Mouse (Mus musculus) cerebellum, adult 11 months (tissue): ENCODE results near the gene Rpl21.
"Not testable (repeated sequence)": the region's sequence is repeated elsewhere in the genome, so short reads cannot be mapped to it uniquely, and the experiment has no call there.

ENCODE experiments used
- DNase-seq: peaks from one replicate; pipeline ENCODE4 v3.0.0; 2022

Rpl21 gene

DNA sequence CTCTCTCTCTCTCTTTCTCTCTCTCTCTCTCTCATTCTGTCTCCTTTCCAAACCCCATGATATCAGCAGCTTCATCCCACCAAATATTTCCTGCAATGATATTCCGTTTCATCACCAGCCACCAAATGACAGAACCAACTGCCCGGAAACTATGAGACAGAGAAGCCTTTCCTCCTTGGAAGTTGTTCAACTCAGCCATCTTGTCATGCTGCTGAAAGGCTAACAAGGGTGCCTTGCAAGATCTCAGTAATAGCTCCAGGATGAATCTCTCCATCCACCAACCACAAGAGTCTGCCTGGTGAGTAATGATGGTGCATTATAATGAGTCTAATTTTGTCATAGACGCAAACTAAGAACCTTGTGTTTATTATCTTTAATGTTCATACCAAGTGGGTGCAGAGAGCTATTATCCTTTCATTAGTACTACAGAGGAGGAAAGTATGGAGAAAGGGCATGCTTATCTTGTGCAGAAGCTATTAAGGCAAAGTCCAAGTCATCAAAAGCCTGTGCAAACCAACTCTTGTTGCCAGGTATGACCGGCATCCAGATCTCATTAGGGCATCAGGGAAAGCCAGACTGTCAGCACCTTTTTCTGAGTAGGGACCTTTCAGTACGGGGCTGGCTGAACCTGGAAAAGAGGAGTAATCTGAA lies 40.4 kb downstream of the Rpl21 start:
- DNase-seq, result no peak

DNA sequence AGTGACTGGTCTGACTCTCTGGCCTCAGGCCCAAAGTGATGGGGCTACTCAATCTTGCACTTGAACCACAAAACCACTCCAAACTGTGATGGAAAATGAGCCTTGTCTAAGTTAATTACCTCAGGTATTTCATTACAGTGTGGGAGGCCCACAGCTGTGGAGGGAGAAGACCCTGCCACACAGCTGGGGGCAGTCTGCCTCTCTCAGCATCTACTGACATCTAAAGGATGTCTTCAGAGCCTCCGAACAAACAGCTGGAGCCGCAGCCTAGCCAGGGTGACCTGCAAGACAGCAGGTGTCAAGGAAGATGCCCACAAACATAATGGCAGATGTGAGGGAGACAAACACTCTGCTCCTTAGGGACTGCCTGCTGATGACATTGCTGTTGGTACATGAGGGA lies 43.3 kb downstream of the Rpl21 start:
- DNase-seq, result no peak

DNA sequence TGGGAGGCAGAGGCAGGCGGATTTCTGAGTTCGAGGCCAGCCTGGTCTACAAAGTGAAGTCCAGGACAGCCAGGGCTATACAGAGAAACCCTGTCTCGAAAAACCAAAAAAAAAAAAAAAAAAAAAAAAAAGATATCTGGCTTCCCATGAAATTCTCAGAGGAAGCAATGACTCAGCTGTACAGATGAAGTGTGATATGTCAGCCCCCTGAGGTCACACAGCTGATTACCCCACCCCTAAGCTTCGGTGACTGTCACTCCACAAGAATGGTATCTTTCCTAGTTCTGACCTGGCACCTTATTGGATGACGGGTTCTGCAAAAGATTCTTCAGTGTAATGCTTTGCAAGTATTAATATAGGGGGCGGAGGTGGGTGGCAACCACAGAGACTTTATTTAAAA lies 45.2 kb downstream of the Rpl21 start:
- not testable (repeated sequence) for DNase-seq

DNA sequence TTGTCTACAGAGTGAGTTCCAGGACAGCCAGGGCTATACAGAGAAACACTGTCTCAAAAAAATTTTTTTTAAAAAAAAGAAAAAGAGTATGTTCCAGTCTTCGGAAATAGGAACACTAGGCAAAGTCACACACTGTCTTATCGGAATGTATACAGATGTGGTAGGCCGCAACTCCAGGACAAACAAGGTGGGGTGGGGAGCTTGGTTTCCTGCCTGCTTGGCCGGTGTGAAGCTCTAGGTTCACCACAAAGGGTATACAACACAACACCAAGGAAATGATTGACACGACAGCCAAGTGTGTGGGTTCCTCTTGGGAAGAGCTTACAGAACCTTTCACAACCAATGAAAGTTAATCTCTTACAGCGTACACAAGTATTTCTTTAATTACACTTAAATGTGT lies 49.6 kb downstream of the Rpl21 start:
- DNase-seq, result no peak

DNA sequence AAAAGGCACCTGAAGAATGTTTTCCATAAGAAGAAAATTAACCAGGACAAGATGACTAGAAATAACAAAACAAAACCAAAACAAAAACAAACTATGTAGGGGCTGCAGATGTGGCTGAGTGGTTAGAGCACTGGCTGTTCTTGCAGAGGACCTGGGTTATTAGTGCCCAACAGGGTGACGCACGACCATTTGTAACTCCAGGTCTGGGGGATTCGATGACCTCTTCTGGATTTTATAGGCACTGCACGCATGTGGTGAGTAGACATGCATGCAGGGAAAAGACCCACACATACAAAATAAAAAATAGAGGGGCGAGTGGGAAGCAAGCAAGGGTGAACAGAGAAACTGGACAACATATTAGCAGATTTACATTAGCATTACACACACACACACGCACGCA lies 50.4 kb downstream of the Rpl21 start:
- DNase-seq, result no peak

DNA sequence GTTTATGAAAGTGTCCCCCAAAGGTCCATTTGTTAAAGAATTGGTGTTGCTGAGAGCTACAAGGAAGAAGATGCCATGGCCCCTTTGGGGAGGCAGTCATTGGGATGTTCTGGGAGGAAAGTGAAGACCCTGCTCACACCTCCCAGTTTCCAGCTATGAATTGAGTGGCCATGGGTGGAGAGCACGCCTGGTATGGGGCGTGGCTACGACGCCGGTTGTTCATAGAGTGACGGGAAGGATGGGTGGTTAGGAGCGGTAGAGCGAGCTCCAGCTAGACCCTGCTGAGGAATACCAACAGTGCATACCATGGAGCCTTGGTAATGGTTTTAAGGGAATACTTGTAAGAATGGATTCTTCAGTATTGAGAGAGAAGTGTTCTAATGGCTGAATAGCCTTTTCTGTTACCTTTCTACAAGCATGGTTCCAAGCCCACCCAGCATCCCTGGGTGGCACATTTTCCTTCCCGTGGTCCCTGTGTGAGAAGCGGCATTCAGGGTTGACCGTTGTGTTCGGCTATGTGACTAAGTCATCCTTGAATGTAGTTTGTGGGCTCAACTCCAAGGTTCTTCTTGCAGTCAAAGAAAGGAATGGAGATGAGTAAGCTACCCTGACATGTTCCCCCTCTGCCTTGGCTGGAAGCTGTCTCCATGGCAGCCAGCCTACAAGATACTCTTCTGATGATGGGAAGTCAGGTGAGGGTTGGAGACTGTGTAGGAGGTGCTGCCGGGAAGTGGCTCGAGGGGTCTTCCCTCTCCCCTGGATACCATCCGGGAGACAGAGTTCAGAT lies 51.0 kb downstream of the Rpl21 start:
- no peak for DNase-seq
